Mouse (Mus musculus) midbrain, embryonic 13.5 days (tissue): ENCODE results near the gene Fam186b. TPM values are rescaled to one million over a fixed set of nuclear protein-coding genes. Genes with fewer than 3 reads are reported as not detected.

Experiments
- ATAC-seq: fragments of 200-750 bp; cut with Nextera tagmentation; 2 replicates; pipeline ENCODE4 v1.8.0; 2017; ENCODE audit warnings: mild to moderate bottlenecking, moderate TSS enrichment, moderate library complexity
- H3K27ac ChIP-seq: fragments of 300-500 bp; sonication (generic); 2 replicates; pipeline ENCODE4 v1.5.1; 2015; ENCODE audit warnings: inconsistent platforms, mild to moderate bottlenecking, moderate library complexity
- H3K27me3 ChIP-seq: fragments of 300-500 bp; sonication (generic); 2 replicates; pipeline ENCODE4 v1.6.1; 2015; ENCODE audit warnings: mild to moderate bottlenecking, inconsistent platforms
- H3K36me3 ChIP-seq: fragments of 300-500 bp; sonication (generic); 2 replicates; pipeline ENCODE4 v1.6.1; 2015; ENCODE audit warnings: mild to moderate bottlenecking, inconsistent platforms
- H3K4me1 ChIP-seq: fragments of 300-500 bp; sonication (generic); replicated peaks from 2 replicates; pipeline ENCODE4 v1.6.1; 2015; ENCODE audit warnings: inconsistent platforms
- H3K4me2 ChIP-seq: fragments of 300-500 bp; sonication (generic); replicated peaks from 2 replicates; pipeline ENCODE4 v1.6.1; 2015; ENCODE audit warnings: moderate library complexity, mild to moderate bottlenecking, inconsistent platforms
- H3K4me3 ChIP-seq: fragments of 300-500 bp; sonication (generic); replicated peaks from 2 replicates; pipeline ENCODE4 v1.5.1; 2015; ENCODE audit warnings: mild to moderate bottlenecking, inconsistent platforms
- H3K9ac ChIP-seq: fragments of 300-500 bp; sonication (generic); replicated peaks from 2 replicates; pipeline ENCODE4 v1.6.1; 2015; ENCODE audit warnings: mild to moderate bottlenecking, inconsistent platforms
- H3K9me3 ChIP-seq: fragments of 300-500 bp; sonication (generic); 2 replicates; pipeline ENCODE4 v1.6.1; 2016; ENCODE audit warnings: mild to moderate bottlenecking, inconsistent platforms
- WGBS: fragments of 180-500 bp; shearing (Covaris S2); methylation state at CpG from one replicate; pipeline ENCODE4 v1.1.7; 2015; 5-methylcytosine and 5-hydroxymethylcytosine counted together
- polyA plus RNA-seq: library from polyadenylated mRNA; unstranded; fragments of >200 nt; fragmentation: Nextera tagmentation; extraction: Ambion mirVana; gene quantifications from 2 replicates; pipeline ENCODE4 v1.2.1, GENCODE M21; 2015

Gene Fam186b
- polyA plus RNA-seq, 1 experiment from 2014 or later: 0.35 TPM

DNA sequence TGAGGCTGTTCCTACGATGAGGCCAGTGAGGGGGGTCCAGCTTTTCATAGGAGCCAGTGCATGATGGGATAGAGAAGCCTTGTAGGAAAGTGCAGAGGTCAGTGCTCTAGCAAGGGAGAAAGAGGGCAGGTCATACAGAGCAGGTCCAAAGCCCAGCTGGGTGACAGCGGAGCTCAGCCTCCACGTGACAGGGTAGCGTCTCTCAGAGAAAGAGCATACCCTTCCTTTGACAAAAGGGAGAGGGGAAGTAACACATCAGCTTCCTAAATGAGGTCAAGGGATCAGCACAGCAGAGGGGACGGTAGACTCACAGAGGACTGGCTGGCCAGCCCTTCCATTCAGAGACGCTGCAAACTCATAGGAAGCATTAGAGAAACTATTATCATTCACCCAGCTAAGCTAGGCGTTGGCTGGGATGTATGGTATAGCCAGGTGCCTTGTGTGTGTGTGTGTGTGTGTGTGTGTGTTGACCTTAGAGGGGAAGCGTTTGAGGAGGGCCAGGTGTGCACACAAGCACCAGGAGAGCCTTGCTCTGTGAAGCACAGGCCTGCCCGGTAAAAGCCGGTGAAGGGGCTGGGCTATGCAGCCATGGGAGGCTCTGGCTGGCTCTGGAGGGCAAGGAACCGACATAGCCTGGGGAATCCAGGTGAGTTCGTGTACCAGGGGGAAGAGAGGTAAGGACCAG is 61.2 kb downstream of the Fam186b start:
- Histone ChIP-seq H3K4me3 (no peak overlapping the region), H3K36me3 (no peaks in the 10 kb centered on the region), H3K9ac (no peak overlapping the region), H3K27me3 (peaks cover 29% of the 10 kb centered on the region), H3K9me3 (no peaks in the 10 kb centered on the region), H3K4me1 (no peaks in the 10 kb centered on the region), H3K4me2 (no peak overlapping the region), H3K27ac (no peak overlapping the region)
- no peak for ATAC-seq
- 55% methylated on average over 12 of the region's 12 CpGs for WGBS

DNA sequence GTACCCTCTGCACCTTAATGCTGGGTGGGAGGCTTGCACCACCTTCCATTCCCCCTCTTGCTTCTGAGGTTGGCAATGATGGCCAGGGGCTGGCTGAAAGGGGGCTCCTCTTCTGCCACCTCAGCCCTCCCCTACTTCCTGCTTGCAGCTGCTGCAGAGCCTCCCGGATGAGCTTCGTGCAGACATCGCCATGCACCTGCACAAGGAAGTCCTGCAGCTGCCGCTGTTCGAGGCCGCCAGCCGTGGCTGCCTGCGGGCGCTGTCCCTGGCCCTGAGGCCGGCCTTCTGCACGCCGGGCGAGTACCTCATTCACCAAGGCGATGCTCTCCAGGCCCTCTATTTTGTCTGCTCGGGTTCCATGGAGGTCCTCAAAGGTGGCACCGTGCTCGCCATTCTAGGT is 62.0 kb downstream of the Fam186b start:
- Histone ChIP-seq H3K4me3 (no peak overlapping the region), H3K27ac (no peak overlapping the region), H3K9me3 (no peaks in the 10 kb centered on the region), H3K27me3 (peaks cover 36% of the 10 kb centered on the region), H3K9ac (no peak overlapping the region), H3K36me3 (no peaks in the 10 kb centered on the region), H3K4me2 (no peak overlapping the region), H3K4me1 (no peaks in the 10 kb centered on the region)
- ATAC-seq: no peak
- 71% methylated on average over 17 of the region's 17 CpGs for WGBS

DNA sequence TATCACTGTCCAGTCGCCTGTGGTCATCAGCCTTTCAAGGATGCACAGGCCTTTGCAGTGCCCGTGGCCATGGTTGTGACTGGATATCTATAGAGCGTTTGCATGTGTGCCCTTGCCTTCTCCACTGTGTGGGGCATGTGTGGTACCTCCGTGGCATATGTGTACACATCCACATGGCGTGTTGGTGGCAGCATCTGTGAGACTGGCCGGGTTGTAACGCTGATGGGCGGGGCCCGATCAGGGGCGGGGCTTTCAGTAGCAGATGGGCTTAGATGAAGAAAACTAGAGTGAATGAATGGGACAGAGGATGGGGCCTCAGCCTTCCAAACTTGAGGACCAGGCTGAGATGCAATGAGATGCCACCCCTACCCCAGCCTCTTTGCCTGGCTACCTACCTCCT is 63.7 kb downstream of the Fam186b start:
- no peak overlapping the region for H3K4me2 ChIP-seq
- ATAC-seq: no peak
- no peak overlapping the region for H3K9ac ChIP-seq
- no peak overlapping the region for H3K4me3 ChIP-seq
- H3K9me3 ChIP-seq: no peaks in the 10 kb centered on the region
- H3K36me3 ChIP-seq: no peaks in the 10 kb centered on the region
- WGBS: 76% methylated on average over 10 of the region's 10 CpGs
- no peaks in the 10 kb centered on the region for H3K4me1 ChIP-seq
- H3K27me3 ChIP-seq: peaks cover 53% of the 10 kb centered on the region
- no peak overlapping the region for H3K27ac ChIP-seq

DNA sequence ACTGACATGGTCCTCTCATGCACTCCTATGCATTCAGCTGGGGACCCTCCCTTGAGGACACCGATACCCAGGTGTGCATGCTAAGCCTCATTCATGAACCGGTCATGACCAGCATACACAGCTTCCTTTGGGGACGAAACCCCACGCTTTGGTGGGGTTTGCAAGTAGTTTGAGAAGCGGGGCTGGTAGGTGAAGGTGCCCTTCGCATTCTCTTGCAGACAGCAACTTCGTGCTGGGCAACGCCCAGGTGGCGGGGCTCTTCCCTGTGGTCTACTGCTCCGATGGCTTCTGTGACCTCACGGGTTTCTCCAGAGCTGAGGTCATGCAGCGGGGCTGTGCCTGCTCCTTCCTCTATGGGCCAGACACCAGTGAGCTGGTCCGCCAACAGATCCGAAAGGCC is 69.6 kb downstream of the Fam186b start:
- Histone ChIP-seq H3K9me3 (no peaks in the 10 kb centered on the region), H3K27ac (no peak overlapping the region), H3K9ac (no peak overlapping the region), H3K36me3 (no peaks in the 10 kb centered on the region), H3K4me1 (peaks cover 39% of the 10 kb centered on the region), H3K27me3 (peaks cover 96% of the 10 kb centered on the region), H3K4me3 (peak overlapping the region; percentile 42; the same call in 1 of the 2 replicates), H3K4me2 (no peak overlapping the region; the same call in 1 of the 2 replicates)
- WGBS: 17% methylated on average over 14 of the region's 14 CpGs
- no peak for ATAC-seq

DNA sequence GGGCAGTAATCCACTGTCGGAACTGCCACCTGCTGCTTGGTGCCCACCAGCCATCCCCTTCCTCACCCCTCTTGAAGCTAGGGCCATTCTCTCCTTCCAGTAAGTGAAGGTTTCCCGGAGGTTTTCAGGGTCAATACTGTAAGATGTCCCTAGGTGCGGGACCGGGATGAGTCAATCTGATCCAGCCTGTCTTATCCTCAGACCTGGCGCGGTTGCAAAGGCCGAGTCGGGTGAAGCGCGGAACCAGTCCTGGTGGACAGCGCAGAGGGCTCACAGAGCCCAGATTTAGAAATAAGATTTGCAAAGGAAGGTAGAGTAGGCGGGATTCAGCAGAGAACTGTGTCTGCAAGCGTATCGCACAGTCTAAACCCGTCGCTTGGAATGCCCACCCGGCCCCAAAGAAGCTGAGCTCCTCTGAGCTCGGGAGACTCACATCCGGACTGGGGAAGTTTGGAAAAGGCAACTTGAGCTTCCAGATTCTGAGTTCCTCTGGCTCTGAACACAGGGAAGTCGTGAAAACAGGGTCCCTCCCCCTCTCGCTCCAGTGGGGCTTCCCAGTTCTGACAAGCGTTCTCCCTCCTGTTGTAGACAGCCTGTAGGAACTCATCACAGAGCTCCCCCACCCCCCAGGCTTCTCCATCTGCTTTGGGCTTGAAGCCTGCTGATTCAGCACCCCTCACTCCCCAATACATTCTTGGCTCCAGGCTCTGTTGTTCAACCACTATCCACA is 70.4 kb downstream of the Fam186b start:
- peak overlapping the region; percentile 57 for H3K4me2 ChIP-seq
- H3K9ac ChIP-seq: no peak overlapping the region
- no peaks in the 10 kb centered on the region for H3K36me3 ChIP-seq
- WGBS: 1% methylated on average over 22 of the region's 22 CpGs
- H3K4me3 ChIP-seq: peak overlapping the region; percentile 42
- no peak for ATAC-seq
- peaks cover 39% of the 10 kb centered on the region for H3K4me1 ChIP-seq
- H3K27ac ChIP-seq: no peak overlapping the region
- H3K27me3 ChIP-seq: peaks cover 99% of the 10 kb centered on the region
- no peaks in the 10 kb centered on the region for H3K9me3 ChIP-seq

DNA sequence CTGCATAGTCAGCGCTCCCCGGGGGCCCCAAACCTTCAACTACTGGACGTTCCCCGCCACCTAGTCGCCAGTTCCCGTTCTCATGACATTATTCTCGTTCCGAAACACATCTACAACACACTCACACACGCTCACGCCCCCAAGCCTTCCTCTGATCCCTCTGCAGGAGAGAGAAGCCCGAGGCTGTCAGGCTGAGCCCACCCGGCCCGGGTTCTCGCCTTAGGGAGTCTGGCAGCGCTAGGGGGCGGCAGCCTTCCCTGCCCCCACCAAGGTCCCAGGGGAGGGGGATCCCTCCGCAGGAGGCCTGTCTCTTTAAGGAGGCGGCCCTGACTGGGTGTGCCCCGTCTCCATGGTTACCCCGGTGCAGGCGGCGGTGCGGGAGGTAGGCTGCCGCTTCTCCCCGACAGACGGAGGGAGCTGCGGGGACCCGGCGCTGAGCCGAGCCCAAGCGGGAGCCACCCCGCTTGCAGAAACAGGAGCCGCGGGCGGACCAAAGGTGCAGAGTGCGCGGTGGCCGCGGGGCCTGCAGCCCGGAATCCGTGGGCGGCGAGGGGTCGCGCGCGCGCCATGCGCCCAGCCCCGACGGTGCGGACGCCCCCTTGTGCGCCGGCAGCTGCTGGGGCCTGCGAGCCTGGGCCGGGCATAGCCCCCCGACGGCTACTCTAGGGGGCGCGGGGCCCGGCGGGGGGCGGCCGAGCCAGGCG is 71.3 kb downstream of the Fam186b start, which contains the start of gene Kcnh3:
Kcnh3 (plus strand) TSS at position 654 of the 704 bp plus-strand sequence.
- Histone ChIP-seq H3K9me3 (no peaks in the 10 kb centered on the region), H3K4me1 (peaks cover 39% of the 10 kb centered on the region), H3K9ac (peak within 1 kb of the TSS; percentile 46), H3K27ac (no peak within 1 kb of the TSS), H3K4me3 (peak within 1 kb of the TSS; percentile 42), H3K36me3 (no peaks in the 10 kb centered on the region), H3K4me2 (peak within 1 kb of the TSS; percentile 57), H3K27me3 (peaks cover 100% of the 10 kb centered on the region)
- WGBS: 1% methylated on average over 63 of the region's 66 CpGs
- ATAC-seq: peak; percentile 49

DNA sequence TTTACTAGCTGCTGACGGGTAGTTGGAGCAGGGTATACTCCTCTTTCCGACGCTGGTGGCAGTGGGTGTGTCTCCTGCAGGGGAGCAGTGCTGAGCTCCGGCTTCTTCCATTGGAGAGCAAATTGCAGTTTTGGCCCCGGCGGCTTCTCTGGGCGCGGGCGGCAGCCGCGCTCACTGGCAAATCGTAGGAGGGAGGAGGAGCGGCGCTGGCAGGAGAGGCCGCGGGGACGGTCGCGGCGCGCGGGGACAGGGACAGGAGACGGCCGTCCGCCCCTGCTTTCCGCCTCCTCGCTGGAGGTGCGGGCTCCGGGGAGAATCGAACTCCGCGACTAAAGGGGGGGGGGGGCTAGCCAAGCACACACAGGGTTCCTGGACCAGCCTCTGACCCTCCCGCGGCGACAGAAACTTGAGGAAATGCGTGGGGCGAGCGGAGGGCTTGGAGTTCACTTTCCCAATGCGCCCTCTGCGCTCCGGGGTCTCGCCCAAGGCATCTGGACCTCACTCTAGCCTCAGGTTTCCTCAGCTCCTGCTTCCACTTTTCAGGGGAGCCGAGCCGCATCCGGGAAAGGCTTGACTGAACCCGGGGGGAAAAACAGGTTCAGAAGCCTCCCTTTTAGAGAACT is 72.0 kb downstream of the Fam186b start:
- peak overlapping the region; percentile 57 for H3K4me2 ChIP-seq
- under 1% methylated on average over 46 of the region's 46 CpGs for WGBS
- H3K9me3 ChIP-seq: no peaks in the 10 kb centered on the region
- peaks cover 39% of the 10 kb centered on the region for H3K4me1 ChIP-seq
- peak overlapping the region; percentile 37 for H3K9ac ChIP-seq
- ATAC-seq: no peak
- no peak overlapping the region for H3K27ac ChIP-seq
- H3K36me3 ChIP-seq: no peaks in the 10 kb centered on the region
- H3K27me3 ChIP-seq: peaks cover 96% of the 10 kb centered on the region
- H3K4me3 ChIP-seq: peak overlapping the region; percentile 42

DNA sequence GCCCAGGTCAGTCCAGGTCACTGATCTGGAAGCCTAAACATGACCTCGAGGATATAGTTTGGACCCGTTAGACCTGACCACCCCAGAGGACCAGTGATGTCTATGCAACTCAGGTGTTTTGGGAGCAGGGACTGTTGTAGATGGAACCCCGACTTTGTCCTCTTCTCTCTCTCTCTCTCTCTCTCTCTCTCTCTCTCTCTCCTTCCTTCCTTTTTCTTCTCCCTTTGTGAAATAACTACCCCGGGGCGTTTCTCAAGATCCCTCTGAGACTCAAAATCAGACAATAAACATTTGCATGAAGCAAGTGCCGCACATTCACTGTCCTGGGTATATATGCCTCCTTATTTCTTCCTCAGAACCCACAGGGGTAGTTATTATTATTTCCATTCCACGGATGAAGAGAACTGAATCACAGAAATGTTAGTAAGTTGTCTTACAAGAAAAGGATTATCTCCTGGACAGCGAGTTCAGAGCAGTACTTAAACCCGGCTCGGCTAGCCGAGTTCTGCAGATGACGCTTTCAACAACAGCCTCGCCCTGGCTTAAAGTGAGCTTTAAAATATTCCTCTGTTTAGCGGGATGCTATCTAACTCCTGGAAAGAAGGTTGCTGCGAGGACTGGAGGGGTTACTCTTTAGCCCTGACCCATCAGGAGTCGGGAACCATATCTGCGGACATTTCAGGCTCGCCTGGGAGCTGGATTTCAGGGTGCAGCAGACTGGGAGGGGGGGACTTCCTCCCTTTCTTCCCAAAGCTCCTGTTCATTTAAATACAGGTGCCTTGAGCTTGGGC is 72.7 kb downstream of the Fam186b start:
- Histone ChIP-seq H3K4me2 (peak overlapping the region; percentile 57), H3K4me1 (peaks cover 39% of the 10 kb centered on the region), H3K9me3 (no peaks in the 10 kb centered on the region), H3K27ac (no peak overlapping the region), H3K4me3 (peak overlapping the region; percentile 42), H3K27me3 (peaks cover 89% of the 10 kb centered on the region), H3K9ac (peak overlapping the region; percentile 37), H3K36me3 (no peaks in the 10 kb centered on the region)
- WGBS: 4% methylated on average over 18 of the region's 18 CpGs
- no peak for ATAC-seq

DNA sequence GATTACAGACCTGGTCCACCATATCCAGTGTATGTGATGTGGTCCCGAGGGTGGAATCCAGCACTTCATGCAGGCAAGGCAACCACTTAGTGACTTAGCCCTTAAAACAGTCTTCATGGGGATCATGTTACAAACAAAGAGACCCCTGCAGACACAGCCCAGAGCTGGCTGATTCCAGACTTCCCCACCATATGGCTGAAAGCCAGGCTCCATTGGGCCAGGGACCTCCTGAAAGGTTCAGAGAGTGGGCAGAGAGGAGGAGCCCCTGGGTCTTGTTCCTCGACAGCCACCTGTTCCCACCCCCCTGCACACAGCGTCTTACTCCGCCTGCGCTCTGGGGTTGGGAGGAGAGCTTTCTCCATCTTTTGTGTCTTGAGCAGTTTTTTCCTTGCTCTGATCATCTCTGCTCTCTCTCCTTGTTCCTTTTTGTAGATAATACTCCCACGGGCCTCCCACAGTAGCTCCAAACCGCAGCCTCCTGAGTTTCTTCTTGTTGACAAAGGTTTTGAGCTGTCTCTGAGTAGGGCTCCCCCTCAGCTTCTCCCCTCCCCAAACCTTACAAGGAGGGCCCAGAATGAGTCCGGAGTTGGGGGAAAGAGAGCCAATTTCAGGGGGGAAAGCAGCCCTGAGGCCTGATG is 74.3 kb downstream of the Fam186b start:
- Histone ChIP-seq H3K27me3 (peaks cover 73% of the 10 kb centered on the region), H3K36me3 (no peaks in the 10 kb centered on the region), H3K4me2 (no peak overlapping the region), H3K4me3 (no peak overlapping the region), H3K4me1 (peaks cover 39% of the 10 kb centered on the region), H3K9ac (no peak overlapping the region), H3K9me3 (no peaks in the 10 kb centered on the region), H3K27ac (no peak overlapping the region)
- no peak for ATAC-seq
- whole genome bisulfite sequencing: 5% methylated on average over 8 of the region's 8 CpGs
